Mouse (Mus musculus): ENCODE data around the gene Kpna3. TPM values are rescaled to one million over a fixed set of nuclear protein-coding genes. Genes with fewer than 3 reads are reported as not detected.

Gene Kpna3
- polyA plus RNA-seq, 1 experiment: 3.8 TPM

DNA sequence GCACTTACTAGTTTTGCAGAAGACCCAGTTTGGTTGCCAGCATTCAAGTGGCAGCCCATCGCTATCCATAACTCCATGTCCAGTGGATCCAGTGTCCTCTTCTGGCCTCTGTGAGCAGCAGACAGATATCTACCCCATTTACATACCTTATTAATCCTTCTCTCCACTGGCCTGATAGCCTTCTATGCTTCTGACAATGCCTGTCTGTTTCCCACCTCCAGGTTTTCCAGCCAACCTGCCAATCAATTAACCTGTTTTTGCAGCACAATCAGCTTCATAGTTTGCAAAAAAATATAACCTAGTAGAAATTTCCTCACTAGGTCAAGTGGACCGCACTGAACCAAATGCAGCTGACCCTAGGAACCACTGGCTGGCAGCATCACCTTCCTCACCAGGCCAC, 77.4 kb downstream of the Kpna3 start:
- Histone ChIP-seq H3K27me3 (ENCODE audit: control insufficient read depth, insufficient read depth, low read length) (no peaks in the 10 kb centered on the region), H3K4me3 (ENCODE audit: extremely low read depth, insufficient read depth, insufficient read length) (no peak overlapping the region), H3K27ac (ENCODE audit: insufficient read depth, low read length) (no peak overlapping the region), H3K36me3 (ENCODE audit: control insufficient read depth, insufficient read depth, low read length) (peaks cover 5% of the 10 kb centered on the region), H3K4me1 (ENCODE audit: control insufficient read depth, insufficient read depth, insufficient read length) (peaks cover 3% of the 10 kb centered on the region; the same call in 1 of the 2 replicates)
- DNase-seq (ENCODE audit: low read depth in 1 of 2, low spot score in 2 of 2): no peak
- no peak for TF ChIP-seq POLR2A (IDR thresholded peaks at IDR 0.05; ENCODE audit: low read depth, low read length)
- no peak for TF ChIP-seq CTCF (IDR thresholded peaks at IDR 0.05; ENCODE audit: extremely low read depth, insufficient read depth, insufficient read length, insufficient replicate concordance)
- WGBS: 94% methylated on average over 2 of the region's 2 CpGs

DNA sequence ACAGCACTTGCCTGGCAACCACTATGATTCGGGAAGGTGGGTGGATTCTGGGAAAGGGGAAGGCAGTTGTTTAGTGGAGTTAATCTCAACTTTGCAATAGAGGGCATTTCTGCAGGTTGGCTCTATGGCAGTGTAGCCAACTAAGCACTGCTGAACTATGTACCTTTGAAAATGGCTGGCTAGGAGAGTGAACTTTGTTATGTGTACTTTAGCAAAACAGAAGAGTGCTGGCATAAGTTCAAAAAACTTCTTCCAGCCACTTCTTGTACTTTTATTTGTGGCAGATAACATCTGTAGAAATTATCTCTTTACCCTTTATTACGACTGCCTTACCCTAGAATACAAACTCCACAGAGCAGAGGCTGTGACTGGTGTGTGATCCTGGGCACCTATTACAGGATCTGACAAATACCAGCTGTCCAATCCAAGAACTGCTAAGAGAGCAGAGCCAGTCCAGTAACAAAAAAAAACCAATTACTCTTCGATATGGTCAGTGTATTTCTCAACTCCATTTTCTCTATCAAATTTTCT, 78.6 kb downstream of the Kpna3 start:
- WGBS: 74% methylated on average over 3 of the region's 3 CpGs
- no peak overlapping the region for H3K4me3 ChIP-seq (ENCODE audit: extremely low read depth, insufficient read depth, insufficient read length)
- no peaks in the 10 kb centered on the region for H3K27me3 ChIP-seq (ENCODE audit: control insufficient read depth, insufficient read depth, low read length)
- TF ChIP-seq CTCF (IDR thresholded peaks at IDR 0.05; ENCODE audit: extremely low read depth, insufficient read depth, insufficient read length, insufficient replicate concordance) (no peak), POLR2A (IDR thresholded peaks at IDR 0.05; ENCODE audit: low read depth, low read length) (no peak)
- H3K4me1 ChIP-seq (ENCODE audit: control insufficient read depth, insufficient read depth, insufficient read length): peaks cover 3% of the 10 kb centered on the region; the same call in 1 of the 2 replicates
- H3K36me3 ChIP-seq (ENCODE audit: control insufficient read depth, insufficient read depth, low read length): peaks cover 2% of the 10 kb centered on the region; the same call in 1 of the 2 replicates
- no peak overlapping the region for H3K27ac ChIP-seq (ENCODE audit: insufficient read depth, low read length)
- DNase-seq (ENCODE audit: low read depth in 1 of 2, low spot score in 2 of 2): no peak

DNA sequence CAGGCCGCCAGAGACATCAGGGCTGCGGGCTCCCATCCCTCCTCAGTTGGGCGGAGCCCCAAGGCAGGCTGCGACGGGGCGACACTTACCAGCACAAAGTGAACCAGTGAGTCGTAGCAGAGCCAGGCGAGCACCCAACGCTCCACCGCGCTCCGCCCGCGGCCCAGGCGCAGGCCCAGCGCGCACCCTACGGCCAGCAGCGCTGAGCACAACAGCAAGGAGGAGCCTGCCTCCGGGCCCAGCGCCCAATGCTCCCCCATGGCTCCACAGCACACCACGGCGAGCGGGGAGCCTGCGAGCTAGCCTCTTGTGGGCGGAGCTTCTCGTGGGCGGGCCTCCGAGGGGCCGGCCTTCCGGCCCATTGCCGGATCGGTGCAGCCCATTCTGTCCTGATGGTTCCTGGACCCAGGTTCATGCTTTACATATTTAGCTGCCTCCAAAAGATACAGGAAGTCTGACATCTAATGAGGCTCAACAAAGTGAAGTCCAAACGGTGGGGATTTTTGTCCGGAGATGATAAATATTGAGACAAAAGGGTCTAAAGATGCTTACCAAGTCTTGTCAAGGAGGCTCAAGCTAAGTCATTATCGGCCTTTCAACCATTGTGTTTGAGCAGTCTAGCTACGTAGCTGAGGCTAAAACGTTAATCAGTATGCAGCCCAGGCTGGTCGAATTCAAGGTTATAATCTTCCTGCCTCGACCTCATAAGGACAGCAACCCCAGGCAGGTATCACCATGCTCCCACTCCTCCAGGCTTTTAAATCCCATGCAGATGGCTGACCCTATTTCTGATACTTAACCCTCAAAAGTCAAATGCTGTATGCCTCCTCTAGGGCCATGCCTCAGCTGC, 79.3 kb downstream of the Kpna3 start, which contains the start of gene Ebpl:
TSS of gene Ebpl (minus strand) at position 309 of the 850 bp plus-strand sequence.
- WGBS: 2% methylated on average over 40 of the region's 40 CpGs
- peak; percentile 71 to 88 for DNase-seq (ENCODE audit: low read depth in 1 of 2, low spot score in 2 of 2)
- peaks cover 2% of the 10 kb centered on the region; the same call in 1 of the 2 replicates for H3K36me3 ChIP-seq (ENCODE audit: control insufficient read depth, insufficient read depth, low read length)
- H3K4me3 ChIP-seq (ENCODE audit: extremely low read depth, insufficient read depth, insufficient read length): peak within 1 kb of the TSS; percentile 72
- H3K27ac ChIP-seq (ENCODE audit: insufficient read depth, low read length): peak within 1 kb of the TSS; percentile 72
- peak; percentile 41 for TF ChIP-seq POLR2A (IDR thresholded peaks at IDR 0.05; ENCODE audit: low read depth, low read length)
- no peak for TF ChIP-seq CTCF (IDR thresholded peaks at IDR 0.05; ENCODE audit: extremely low read depth, insufficient read depth, insufficient read length, insufficient replicate concordance)
- H3K4me1 ChIP-seq (ENCODE audit: control insufficient read depth, insufficient read depth, insufficient read length): peaks cover 3% of the 10 kb centered on the region; the same call in 1 of the 2 replicates
- H3K27me3 ChIP-seq (ENCODE audit: control insufficient read depth, insufficient read depth, low read length): no peaks in the 10 kb centered on the region

DNA sequence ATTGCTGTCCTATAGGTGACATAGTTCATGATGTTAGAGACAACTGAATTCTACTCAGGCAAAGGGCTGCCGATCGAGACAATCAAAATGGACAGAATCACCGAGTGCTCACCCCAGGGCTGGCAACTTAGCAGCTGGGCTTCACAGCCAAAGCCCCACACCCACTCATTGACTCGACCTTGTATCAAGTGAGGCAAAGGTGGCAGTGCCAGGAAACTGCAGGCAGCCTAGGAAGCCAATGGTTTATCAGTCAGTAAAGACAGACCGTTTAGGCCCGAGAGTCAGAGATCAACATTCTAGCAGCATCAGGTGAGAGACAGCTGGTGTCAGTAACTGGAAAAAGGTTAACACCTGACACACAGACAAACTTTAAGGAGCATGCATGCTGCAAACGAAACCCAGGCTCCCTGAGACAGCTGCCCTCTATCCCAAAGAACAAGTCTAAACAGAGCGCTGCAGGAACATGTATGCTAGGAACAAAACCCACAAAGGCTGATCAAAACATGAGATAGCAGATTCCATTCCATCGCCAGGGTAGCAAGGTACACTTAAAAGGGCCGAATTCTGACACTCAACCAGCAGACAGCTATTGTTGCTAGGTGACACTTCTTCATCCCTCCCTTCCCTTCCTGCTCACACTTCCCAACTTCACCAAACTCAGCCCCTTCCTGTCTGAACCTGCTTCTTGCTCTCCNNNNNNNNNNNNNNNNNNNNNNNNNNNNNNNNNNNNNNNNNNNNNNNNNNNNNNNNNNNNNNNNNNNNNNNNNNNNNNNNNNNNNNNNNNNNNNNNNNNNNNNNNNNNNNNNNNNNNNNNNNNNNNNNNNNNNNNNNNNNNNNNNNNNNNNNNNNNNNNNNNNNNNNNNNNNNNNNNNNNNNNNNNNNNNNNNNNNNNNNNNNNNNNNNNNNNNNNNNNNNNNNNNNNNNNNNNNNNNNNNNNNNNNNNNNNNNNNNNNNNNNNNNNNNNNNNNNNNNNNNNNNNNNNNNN, 85.1 kb downstream of the Kpna3 start:
- no peak overlapping the region for H3K4me3 ChIP-seq (ENCODE audit: extremely low read depth, insufficient read depth, insufficient read length)
- H3K27ac ChIP-seq (ENCODE audit: insufficient read depth, low read length): no peak overlapping the region
- no peak for DNase-seq (ENCODE audit: low read depth in 1 of 2, low spot score in 2 of 2)
- WGBS: 77% methylated on average over 10 of the region's 10 CpGs
- no peaks in the 10 kb centered on the region for H3K4me1 ChIP-seq (ENCODE audit: control insufficient read depth, insufficient read depth, insufficient read length)
- no peak for TF ChIP-seq POLR2A (IDR thresholded peaks at IDR 0.05; ENCODE audit: low read depth, low read length)
- TF ChIP-seq CTCF (IDR thresholded peaks at IDR 0.05; ENCODE audit: extremely low read depth, insufficient read depth, insufficient read length, insufficient replicate concordance): no peak
- H3K36me3 ChIP-seq (ENCODE audit: control insufficient read depth, insufficient read depth, low read length): no peaks in the 10 kb centered on the region
- H3K27me3 ChIP-seq (ENCODE audit: control insufficient read depth, insufficient read depth, low read length): no peaks in the 10 kb centered on the region

DNA sequence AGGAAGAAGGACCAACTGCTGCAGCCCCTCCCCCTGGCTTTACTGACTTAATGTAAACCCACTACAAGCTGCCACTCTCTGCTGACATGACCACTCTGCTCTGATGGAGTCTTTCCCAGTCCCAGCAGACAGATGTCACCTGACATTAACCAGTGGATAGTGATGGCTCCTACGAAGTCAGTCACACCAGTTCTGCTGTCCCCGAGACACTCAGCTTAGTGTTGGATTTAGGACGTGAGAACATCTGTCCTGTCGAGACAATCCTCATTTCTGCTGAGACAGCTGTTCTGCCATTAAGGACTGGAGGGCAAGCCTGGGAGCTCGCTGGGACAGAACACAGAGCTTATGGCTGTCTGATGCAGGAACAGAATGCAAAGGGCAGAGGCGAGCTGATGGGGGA, 88.9 kb downstream of the Kpna3 start:
- H3K27me3 ChIP-seq (ENCODE audit: control insufficient read depth, insufficient read depth, low read length): no peaks in the 10 kb centered on the region
- no peaks in the 10 kb centered on the region for H3K36me3 ChIP-seq (ENCODE audit: control insufficient read depth, insufficient read depth, low read length)
- no peak overlapping the region for H3K4me3 ChIP-seq (ENCODE audit: extremely low read depth, insufficient read depth, insufficient read length)
- TF ChIP-seq POLR2A (IDR thresholded peaks at IDR 0.05; ENCODE audit: low read depth, low read length) (no peak), CTCF (IDR thresholded peaks at IDR 0.05; ENCODE audit: extremely low read depth, insufficient read depth, insufficient read length, insufficient replicate concordance) (no peak)
- DNase-seq (ENCODE audit: low read depth in 1 of 2, low spot score in 2 of 2): no peak
- 88% methylated on average over 6 of the region's 6 CpGs for WGBS
- H3K27ac ChIP-seq (ENCODE audit: insufficient read depth, low read length): no peak overlapping the region
- H3K4me1 ChIP-seq (ENCODE audit: control insufficient read depth, insufficient read depth, insufficient read length): no peaks in the 10 kb centered on the region

DNA sequence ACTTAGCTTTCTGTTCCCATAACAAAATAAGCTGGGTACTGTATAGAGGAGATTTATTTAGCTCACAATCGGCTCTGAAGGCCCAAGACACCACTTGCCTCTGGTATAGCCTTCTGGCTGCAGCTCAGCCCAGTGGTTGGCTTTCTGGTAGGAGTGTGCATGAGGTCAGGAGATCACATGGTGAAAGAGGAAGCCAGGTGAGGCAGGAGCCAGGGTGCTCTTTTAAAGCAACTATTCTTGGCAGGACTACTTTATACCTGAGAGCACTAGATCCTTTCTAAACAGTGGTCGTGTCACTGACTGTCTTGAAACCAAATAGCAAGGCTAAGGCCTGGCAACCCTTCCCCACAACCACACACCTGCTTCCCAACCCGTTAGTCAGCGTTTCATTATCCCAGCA, 89.8 kb downstream of the Kpna3 start:
- Histone ChIP-seq H3K27ac (ENCODE audit: insufficient read depth, low read length) (no peak overlapping the region), H3K4me3 (ENCODE audit: extremely low read depth, insufficient read depth, insufficient read length) (no peak overlapping the region), H3K36me3 (ENCODE audit: control insufficient read depth, insufficient read depth, low read length) (no peaks in the 10 kb centered on the region), H3K27me3 (ENCODE audit: control insufficient read depth, insufficient read depth, low read length) (no peaks in the 10 kb centered on the region), H3K4me1 (ENCODE audit: control insufficient read depth, insufficient read depth, insufficient read length) (no peaks in the 10 kb centered on the region)
- DNase-seq (ENCODE audit: low read depth in 1 of 2, low spot score in 2 of 2): no peak
- WGBS: 87% methylated on average over 4 of the region's 4 CpGs
- TF ChIP-seq POLR2A (IDR thresholded peaks at IDR 0.05; ENCODE audit: low read depth, low read length) (no peak), CTCF (IDR thresholded peaks at IDR 0.05; ENCODE audit: extremely low read depth, insufficient read depth, insufficient read length, insufficient replicate concordance) (no peak)

Measured in spleen, adult 2 months (tissue).